Comparison of ENCODE assay signal across 8 mouse cellular contexts in the genomic region with DNA sequence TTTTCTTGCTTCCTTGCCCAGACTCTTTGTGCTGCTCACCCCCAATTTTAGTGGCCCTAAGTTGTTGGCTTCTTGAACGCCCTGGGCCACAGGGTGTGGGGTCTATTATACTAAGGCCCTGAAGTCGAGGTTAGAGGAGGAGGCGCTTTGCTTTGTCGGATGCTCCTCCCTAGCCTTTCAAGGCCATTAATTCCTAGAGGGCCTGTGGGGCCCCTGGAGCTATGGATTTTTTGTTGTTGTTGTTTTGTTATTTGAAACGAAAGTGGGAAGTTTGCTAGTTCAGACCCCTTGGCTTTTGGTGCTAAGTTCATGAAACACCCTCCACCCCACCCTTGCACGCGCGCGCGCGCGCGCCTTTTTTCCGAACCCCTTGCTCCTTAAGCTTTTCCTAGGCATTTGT. TPM values are rescaled to one million over a fixed set of nuclear protein-coding genes. Genes with fewer than 3 reads are reported as not detected.
DNase-seq lines count a peak whose midpoint lies in the region; ATAC-seq and TF ChIP-seq lines count a peak whose summit lies in the region.

No protein-coding gene starts in this region.

- 24% methylated on average over 14 of the region's 14 CpGs for WGBS in lung, embryonic 16.5 days
- 33% methylated on average over 14 of the region's 14 CpGs for WGBS in forebrain, embryonic 14.5 days
- 0% methylated on average over 14 of the region's 14 CpGs for WGBS in liver, adult 2 months
- 18% methylated on average over 14 of the region's 14 CpGs for WGBS in neural tube, embryonic 15.5 days

- peak overlapping the region; percentile 70 for H3K4me3 ChIP-seq in lung, embryonic 16.5 days (ENCODE audit: low read length)
- H3K4me3 ChIP-seq in forebrain, embryonic 14.5 days (ENCODE audit: low read depth, low read length) = peak overlapping the region; percentile 65
- peak overlapping the region; percentile 83 for H3K4me3 ChIP-seq in liver, adult 2 months (ENCODE audit: insufficient read depth, low read depth, low read length)
- H3K4me3 ChIP-seq in neural tube, embryonic 15.5 days (replicated peaks) = peak overlapping the region; percentile 59

- H3K27me3 ChIP-seq in lung, embryonic 16.5 days (ENCODE audit: control insufficient read depth, insufficient read depth, low read depth, low read length) = no peaks in the 10 kb centered on the region
- H3K27me3 ChIP-seq in forebrain, embryonic 14.5 days (replicated peaks; ENCODE audit: control insufficient read depth, insufficient read depth, low read length) = no peaks in the 10 kb centered on the region
- no peaks in the 10 kb centered on the region for H3K27me3 ChIP-seq in liver, adult 2 months (ENCODE audit: control insufficient read depth, insufficient read depth, low read length)
- H3K27me3 ChIP-seq in neural tube, embryonic 15.5 days (replicated peaks) = no peaks in the 10 kb centered on the region

- peak overlapping the region; percentile 86 for H3K9ac ChIP-seq in lung, embryonic 16.5 days (ENCODE audit: low read length)
- H3K9ac ChIP-seq in forebrain, embryonic 14.5 days (ENCODE audit: low read length) = peak overlapping the region; percentile 86
- peak overlapping the region; percentile 81 for H3K9ac ChIP-seq in liver, adult 2 months (ENCODE audit: low read depth, low read length)
- H3K9ac ChIP-seq in neural tube, embryonic 15.5 days (replicated peaks) = peak overlapping the region; percentile 69

- H3K79me2 ChIP-seq in liver, adult 2 months (ENCODE audit: control insufficient read depth, insufficient read depth, low read length) = no peaks in the 10 kb centered on the region; the same call in 1 of the 2 replicates

- no peak for TF ChIP-seq POLR2A in liver, adult 2 months (IDR thresholded peaks at IDR 0.05; ENCODE audit: extremely low read depth, insufficient read depth, low read length)

- DNase-seq in lung, postnatal 36 days = no peak
- peak; percentile 49 for DNase-seq in adipocyte (ENCODE audit: low spot score)
- DNase-seq in forebrain, embryonic 14.5 days (ENCODE audit: low spot score) = peak; percentile 52
- DNase-seq in liver, adult 2 months (ENCODE audit: extremely low read depth, low read depth, low spot score) = peak; percentile 44
- DNase-seq in adrenal gland, adult (ENCODE audit: inconsistent age in 2 of 2, low spot score in 1 of 2) = no peak
- DNase-seq in right cerebral cortex, adult 2 months (ENCODE audit: low spot score in 2 of 2) = no peak

- peak overlapping the region; percentile 93 for H3K27ac ChIP-seq in lung, embryonic 16.5 days (ENCODE audit: low read length)
- peak overlapping the region; percentile 94 for H3K27ac ChIP-seq in forebrain, embryonic 14.5 days (ENCODE audit: low read depth, low read length)
- H3K27ac ChIP-seq in liver, adult 2 months (replicated peaks; ENCODE audit: insufficient read depth, low read depth, low read length) = peak overlapping the region; percentile 75
- H3K27ac ChIP-seq in neural tube, embryonic 15.5 days (replicated peaks) = peak overlapping the region; percentile 90

- no peaks in the 10 kb centered on the region for H3K4me1 ChIP-seq in lung, embryonic 16.5 days (replicated peaks; ENCODE audit: control insufficient read depth, insufficient read depth, low read length)
- no peaks in the 10 kb centered on the region; the same call in 1 of the 2 replicates for H3K4me1 ChIP-seq in forebrain, embryonic 14.5 days (ENCODE audit: control insufficient read depth, insufficient read depth, low read length)
- H3K4me1 ChIP-seq in liver, adult 2 months (ENCODE audit: control insufficient read depth, insufficient read depth, low read length) = no peaks in the 10 kb centered on the region; the same call in 1 of the 2 replicates
- peaks cover 8% of the 10 kb centered on the region; the same call in 1 of the 2 replicates for H3K4me1 ChIP-seq in neural tube, embryonic 15.5 days

- H3K9me3 ChIP-seq in lung, embryonic 16.5 days (ENCODE audit: control insufficient read depth, low read length) = no peaks in the 10 kb centered on the region
- no peaks in the 10 kb centered on the region for H3K9me3 ChIP-seq in forebrain, embryonic 14.5 days (replicated peaks; ENCODE audit: control insufficient read depth, low read length)
- no peaks in the 10 kb centered on the region for H3K9me3 ChIP-seq in neural tube, embryonic 15.5 days (replicated peaks)

- H3K4me2 ChIP-seq in lung, embryonic 16.5 days (ENCODE audit: low read depth, low read length) = peak overlapping the region; percentile 52
- H3K4me2 ChIP-seq in forebrain, embryonic 14.5 days (ENCODE audit: low read length) = peak overlapping the region; percentile 57
- peak overlapping the region; percentile 54 for H3K4me2 ChIP-seq in neural tube, embryonic 15.5 days

- no peak for TF ChIP-seq CTCF in liver, adult 2 months (IDR thresholded peaks at IDR 0.05; ENCODE audit: low read depth, low read length)

- 0 out of 2 replicates have a peak, but pooled peaks cover 2% of the 10 kb centered on the region for H3K36me3 ChIP-seq in lung, embryonic 16.5 days (ENCODE audit: control insufficient read depth, insufficient read depth, low read length)
- H3K36me3 ChIP-seq in forebrain, embryonic 14.5 days (ENCODE audit: control insufficient read depth, insufficient read depth, low read length) = peaks cover 12% of the 10 kb centered on the region
- H3K36me3 ChIP-seq in liver, adult 2 months (ENCODE audit: control insufficient read depth, insufficient read depth, low read length) = peaks cover 3% of the 10 kb centered on the region; the same call in 1 of the 2 replicates
- H3K36me3 ChIP-seq in neural tube, embryonic 15.5 days = 0 out of 2 replicates have a peak, but pooled peaks cover 6% of the 10 kb centered on the region

- ATAC-seq in lung, embryonic 16.5 days (ENCODE audit: low read depth) = peak; percentile 56
- ATAC-seq in forebrain, embryonic 14.5 days = no peak; the same call in 1 of the 2 replicates
- ATAC-seq in neural tube, embryonic 15.5 days (ENCODE audit: low FRiP score) = peak; percentile 67

RNA-seq across cellular contexts. Expression of a gene that starts 0.9 kb away (rescaled TPM):
- 399 and 412 TPM in 2 replicates for polyA plus RNA-seq in lung, embryonic 16.5 days (2015; fragmentation: Nextera tagmentation; extraction: Ambion mirVana)
- 433 and 489 TPM in 2 replicates for polyA plus RNA-seq in forebrain, embryonic 14.5 days (2014; fragmentation: Nextera tagmentation; extraction: Ambion mirVana)
- total RNA-seq in liver, adult 2 months (2014; rRNA removed) = 76.9 and 83.3 TPM in 2 replicates
- 36.5 and 38.4 TPM in 2 replicates for polyA plus RNA-seq in liver, adult 2 months (2012; rRNA removed)
- 242 and 291 TPM in 2 replicates for polyA plus RNA-seq in neural tube, embryonic 15.5 days (2015; fragmentation: Nextera tagmentation; extraction: Ambion mirVana)

RNA-seq across cellular contexts. Expression of a gene that starts 9.3 kb away (rescaled TPM):
- 31.4 and 33.2 TPM in 2 replicates for polyA plus RNA-seq in lung, embryonic 16.5 days (2015; fragmentation: Nextera tagmentation; extraction: Ambion mirVana)
- polyA plus RNA-seq in forebrain, embryonic 14.5 days (2014; fragmentation: Nextera tagmentation; extraction: Ambion mirVana) = 44.4 and 53.4 TPM in 2 replicates
- 6.8 and 8.5 TPM in 2 replicates for total RNA-seq in liver, adult 2 months (2014; rRNA removed)
- 7.0 and 9.1 TPM in 2 replicates for polyA plus RNA-seq in liver, adult 2 months (2012; rRNA removed)
- 72.3 and 83.4 TPM in 2 replicates for polyA plus RNA-seq in neural tube, embryonic 15.5 days (2015; fragmentation: Nextera tagmentation; extraction: Ambion mirVana)

RNA-seq across cellular contexts. Expression of a gene that starts 18.9 kb away (rescaled TPM):
- polyA plus RNA-seq in lung, embryonic 16.5 days (2015; fragmentation: Nextera tagmentation; extraction: Ambion mirVana) = 7.6 and 12.3 TPM in 2 replicates
- 0.88 and 1.1 TPM in 2 replicates for polyA plus RNA-seq in forebrain, embryonic 14.5 days (2014; fragmentation: Nextera tagmentation; extraction: Ambion mirVana)
- 0.40 and 1.2 TPM in 2 replicates for total RNA-seq in liver, adult 2 months (2014; rRNA removed)
- polyA plus RNA-seq in liver, adult 2 months (2012; rRNA removed) = 0.10 and 0.28 TPM in 2 replicates
- polyA plus RNA-seq in neural tube, embryonic 15.5 days (2015; fragmentation: Nextera tagmentation; extraction: Ambion mirVana) = 4.4 and 8.8 TPM in 2 replicates

RNA-seq across cellular contexts. Expression of a gene that starts 53.8 kb away (rescaled TPM):
- polyA plus RNA-seq in lung, embryonic 16.5 days (2015; fragmentation: Nextera tagmentation; extraction: Ambion mirVana) = 0.58 and 2.8 TPM in 2 replicates
- 0.25 and 0.37 TPM in 2 replicates for polyA plus RNA-seq in forebrain, embryonic 14.5 days (2014; fragmentation: Nextera tagmentation; extraction: Ambion mirVana)
- total RNA-seq in liver, adult 2 months (2014; rRNA removed) = 656 and 716 TPM in 2 replicates
- polyA plus RNA-seq in liver, adult 2 months (2012; rRNA removed) = 1,676 and 1,804 TPM in 2 replicates
- 1.8 and 4.6 TPM in 2 replicates for polyA plus RNA-seq in neural tube, embryonic 15.5 days (2015; fragmentation: Nextera tagmentation; extraction: Ambion mirVana)

Comparison
In these comparisons a context has a peak if more than half of its experiments do, and no peak if none do; other contexts are left out.
1. DNase-seq: peak in adipocyte (single experiment), forebrain, embryonic 14.5 days (single experiment) and liver, adult 2 months (single experiment); none in lung, postnatal 36 days (single experiment), adrenal gland, adult (0 of 2) and right cerebral cortex, adult 2 months (0 of 2).
2. Peak in every context shown above with its lines, with median percentiles within 50 percentile points of each other: H3K27ac ChIP-seq, H3K4me2 ChIP-seq, H3K4me3 ChIP-seq and H3K9ac ChIP-seq.